Mouse (Mus musculus) stomach, embryonic 14.5 days (tissue): ENCODE measurements at regions not wholly inside any gene's neighbourhood (a gene's known extent, or its start where the extent isn't known, plus 50 kb on each side); places are given as distances from the start of the nearest gene placed in this dataset.

Experiments
- ATAC-seq: fragments of 200-750 bp; cut with Nextera tagmentation; 2 replicates; pipeline ENCODE4 v1.8.0; 2017; ENCODE audit warnings: low read depth, moderate TSS enrichment; ENCODE audit not compliant: insufficient number of reproducible peaks, insufficient read depth, low FRiP score
- H3K27ac ChIP-seq: fragments of 300-500 bp; sonication (generic); 2 replicates; pipeline ENCODE4 v1.5.1; 2014; ENCODE audit warnings: mild to moderate bottlenecking, low read length, moderate library complexity, mixed read lengths
- H3K27me3 ChIP-seq: fragments of 300-500 bp; sonication (generic); 2 replicates; pipeline ENCODE4 v1.6.1; 2014; ENCODE audit warnings: low read length, control low read depth, mixed read lengths; ENCODE audit not compliant: control insufficient read depth, insufficient read depth
- H3K36me3 ChIP-seq: fragments of 300-500 bp; sonication (generic); 2 replicates; pipeline ENCODE4 v1.6.1; 2014; ENCODE audit warnings: mild to moderate bottlenecking, control low read depth, low read length, moderate library complexity, mixed read lengths; ENCODE audit not compliant: control insufficient read depth, insufficient read depth
- H3K4me1 ChIP-seq: fragments of 300-500 bp; sonication (generic); 2 replicates; pipeline ENCODE4 v1.6.1; 2014; ENCODE audit warnings: low read length, control low read depth, mixed read lengths; ENCODE audit not compliant: control insufficient read depth, insufficient read depth
- H3K4me2 ChIP-seq: fragments of 300-500 bp; sonication (generic); replicated peaks from 2 replicates; pipeline ENCODE4 v1.6.1; 2014; ENCODE audit warnings: low read depth, low read length, control low read depth
- H3K4me3 ChIP-seq: fragments of 300-500 bp; sonication (generic); 2 replicates; pipeline ENCODE4 v1.5.1; 2014; ENCODE audit warnings: low read depth, low read length, control low read depth
- H3K9ac ChIP-seq: fragments of 300-500 bp; sonication (generic); replicated peaks from 2 replicates; pipeline ENCODE4 v1.6.1; 2014; ENCODE audit warnings: low read depth, mild to moderate bottlenecking, control low read depth, low read length, moderate library complexity, mixed read lengths
- H3K9me3 ChIP-seq: fragments of 300-500 bp; sonication (generic); 2 replicates; pipeline ENCODE4 v1.6.1; 2016; ENCODE audit warnings: low read depth, low read length, control low read depth; ENCODE audit not compliant: control insufficient read depth
- WGBS: fragments of 180-500 bp; shearing (Covaris S2); extraction: QIAGEN DNeasy Blood & Tissue Kit; methylation state at CpG from one replicate; pipeline ENCODE4 v1.1.7; 2014; 5-methylcytosine and 5-hydroxymethylcytosine counted together

GRCm38 (mm10) chr3:78899446-78900230 lies 386.7 kb downstream of the Rapgef2 start:
- Histone ChIP-seq H3K9ac (no peak overlapping the region), H3K36me3 (no peaks in the 10 kb centered on the region), H3K9me3 (no peaks in the 10 kb centered on the region), H3K4me2 (no peak overlapping the region), H3K4me1 (peaks cover 3% of the 10 kb centered on the region; the same call in 1 of the 2 replicates), H3K27me3 (no peaks in the 10 kb centered on the region), H3K27ac (no peak overlapping the region), H3K4me3 (no peak overlapping the region)
- no peak for ATAC-seq
- WGBS: 55% methylated on average over 8 of the region's 8 CpGs

- Histone ChIP-seq H3K27ac (no peak overlapping the region), H3K4me1 (no peaks in the 10 kb centered on the region), H3K27me3 (no peaks in the 10 kb centered on the region), H3K4me2 (no peak overlapping the region), H3K9ac (no peak overlapping the region), H3K36me3 (no peaks in the 10 kb centered on the region), H3K4me3 (no peak overlapping the region), H3K9me3 (no peaks in the 10 kb centered on the region)
- 54% methylated on average over 3 of the region's 3 CpGs for WGBS
- ATAC-seq: no peak
Measured at GRCm38 (mm10) chr3:78889326-78889725, 397.0 kb downstream of the Rapgef2 start.

- Histone ChIP-seq H3K4me3 (no peak overlapping the region), H3K36me3 (no peaks in the 10 kb centered on the region), H3K9ac (no peak overlapping the region), H3K9me3 (no peaks in the 10 kb centered on the region), H3K27ac (no peak overlapping the region), H3K4me1 (no peaks in the 10 kb centered on the region), H3K4me2 (no peak overlapping the region), H3K27me3 (no peaks in the 10 kb centered on the region)
- 46% methylated on average over 9 of the region's 9 CpGs for WGBS
- no peak for ATAC-seq
Measured at GRCm38 (mm10) chr3:78884715-78885114, 401.6 kb downstream of the Rapgef2 start.

- no peak for ATAC-seq
- no peak overlapping the region for H3K9ac ChIP-seq
- H3K4me2 ChIP-seq: no peak overlapping the region
- no peak overlapping the region for H3K27ac ChIP-seq
- H3K27me3 ChIP-seq: no peaks in the 10 kb centered on the region
- H3K4me1 ChIP-seq: no peaks in the 10 kb centered on the region
- 60% methylated on average over 11 of the region's 11 CpGs for WGBS
- no peaks in the 10 kb centered on the region for H3K9me3 ChIP-seq
- no peaks in the 10 kb centered on the region for H3K36me3 ChIP-seq
- H3K4me3 ChIP-seq: no peak overlapping the region
Measured at GRCm38 (mm10) chr3:78884029-78884428, 402.3 kb downstream of the Rapgef2 start.

GRCm38 (mm10) chr3:78880072-78880471 lies 406.2 kb downstream of the Rapgef2 start:
- H3K4me1 ChIP-seq: no peaks in the 10 kb centered on the region
- H3K27me3 ChIP-seq: no peaks in the 10 kb centered on the region
- no peak overlapping the region for H3K27ac ChIP-seq
- 73% methylated on average over 13 of the region's 13 CpGs for WGBS
- no peak for ATAC-seq
- H3K4me3 ChIP-seq: no peak overlapping the region
- no peaks in the 10 kb centered on the region for H3K9me3 ChIP-seq
- no peak overlapping the region for H3K4me2 ChIP-seq
- no peaks in the 10 kb centered on the region for H3K36me3 ChIP-seq
- H3K9ac ChIP-seq: no peak overlapping the region

- ATAC-seq: no peak
- Histone ChIP-seq H3K4me2 (no peak overlapping the region), H3K9me3 (no peaks in the 10 kb centered on the region), H3K36me3 (no peaks in the 10 kb centered on the region), H3K4me3 (no peak overlapping the region), H3K9ac (no peak overlapping the region), H3K27ac (no peak overlapping the region), H3K27me3 (no peaks in the 10 kb centered on the region), H3K4me1 (no peaks in the 10 kb centered on the region)
- WGBS: 69% methylated on average over 3 of the region's 3 CpGs
Measured at GRCm38 (mm10) chr3:78877323-78877722, 409.0 kb downstream of the Rapgef2 start.

GRCm38 (mm10) chr3:78866896-78867295 lies 419.4 kb downstream of the Rapgef2 start:
- Histone ChIP-seq H3K9me3 (no peaks in the 10 kb centered on the region), H3K4me1 (no peaks in the 10 kb centered on the region), H3K27ac (no peak overlapping the region), H3K36me3 (no peaks in the 10 kb centered on the region), H3K4me2 (no peak overlapping the region), H3K27me3 (no peaks in the 10 kb centered on the region), H3K4me3 (no peak overlapping the region), H3K9ac (no peak overlapping the region)
- ATAC-seq: no peak
- WGBS: 70% methylated on average over 1 of the region's 1 CpGs

- Histone ChIP-seq H3K9me3 (no peaks in the 10 kb centered on the region), H3K9ac (no peak overlapping the region), H3K4me2 (no peak overlapping the region), H3K27ac (no peak overlapping the region), H3K27me3 (no peaks in the 10 kb centered on the region), H3K4me1 (no peaks in the 10 kb centered on the region), H3K4me3 (no peak overlapping the region), H3K36me3 (no peaks in the 10 kb centered on the region)
- no peak for ATAC-seq
- WGBS: 84% methylated on average over 9 of the region's 9 CpGs
Measured at GRCm38 (mm10) chr3:78866083-78866726, 420.1 kb downstream of the Rapgef2 start.
